Mouse (Mus musculus) heart, postnatal 0 days (tissue): Measurements from ENCODE around the gene Cyp2d10.

Experiments used
- CTCF ChIP-seq: IDR thresholded peaks from 2 replicates; pipeline ENCODE4 v1.5.1; 2016; ENCODE audit warnings: antibody characterized with exemption, control low read depth, low read depth
- EP300 ChIP-seq: IDR thresholded peaks from 2 replicates; pipeline ENCODE4 v1.6.1; 2016; ENCODE audit warnings: antibody characterized with exemption, low read depth

GRCm38 (mm10) chr15:82416797-82417789 is 10.1 kb upstream of the Cyp2d10 start:
- TF ChIP-seq CTCF (peak; percentile 95), EP300 (no peak)
